Mouse (Mus musculus): ENCODE results near the gene Gtf2e1. TPM values are rescaled to one million over a fixed set of nuclear protein-coding genes. Genes with fewer than 3 reads are reported as not detected.

Gtf2e1 gene
- total RNA-seq, 2 experiments from 2014 or later, result 16.0 to 16.2 TPM

GRCm38 (mm10) chr16:37552824-37553223 lies 13.2 kb upstream of the Gtf2e1 start:
- intact Hi-C loops (cut with DNase I), result no loop called here
- no peak for DNase-seq (ENCODE audit: low spot score in 2 of 2)

GRCm38 (mm10) chr16:37550981-37551380 lies 11.4 kb upstream of the Gtf2e1 start:
- DNase-seq (ENCODE audit: low spot score in 2 of 2), result no peak

GRCm38 (mm10) chr16:37550266-37550665 lies 10.7 kb upstream of the Gtf2e1 start:
- intact Hi-C loops (cut with DNase I), result no loop called here
- DNase-seq (ENCODE audit: low spot score in 2 of 2), result no peak

More at GRCm38 (mm10) chr16:37550981-37551380, 11.4 kb upstream of the Gtf2e1 start:
- intact Hi-C loops (cut with DNase I), result no loop called here

GRCm38 (mm10) chr16:37546312-37546711 lies 6.7 kb upstream of the Gtf2e1 start:
- DNase-seq (ENCODE audit: low spot score in 2 of 2), result no peak
- intact Hi-C loops (cut with DNase I), result no loop called here

GRCm38 (mm10) chr16:37540776-37541175 lies 1.2 kb upstream of the Gtf2e1 start:
- intact Hi-C loops (cut with DNase I), result no loop called here
- no peak for DNase-seq (ENCODE audit: low spot score in 2 of 2)

- DNase-seq (ENCODE audit: low spot score in 2 of 2), result no peak
- intact Hi-C loops (cut with DNase I), result loop anchor here (2.0 to 5.0 kb wide), 2 partner anchors 74 to 113 kb away; partner anchors contain the start of gene Ndufb4
These were observed 364 bp downstream of the Gtf2e1 start for GRCm38 (mm10) chr16:37539240-37539610.

GRCm38 (mm10) chr16:37533369-37534068 lies 6.1 kb downstream of the Gtf2e1 start:
- intact Hi-C loops (cut with DNase I), result loop anchor here (2.0 to 5.0 kb wide), 4 partner anchors 51 to 149 kb away; no protein-coding TSS in a partner anchor

GRCm38 (mm10) chr16:37532046-37532445 lies 7.5 kb downstream of the Gtf2e1 start:
- peak in 1 of 2 experiments; percentile 85 for DNase-seq (ENCODE audit: low spot score in 2 of 2)
- intact Hi-C loops (cut with DNase I), result loop anchor here (2.0 to 5.0 kb wide), 4 partner anchors 53 to 150 kb away; no protein-coding TSS in a partner anchor

More at GRCm38 (mm10) chr16:37533369-37534068, 6.1 kb downstream of the Gtf2e1 start:
- no peak for DNase-seq (ENCODE audit: low spot score in 2 of 2)

- intact Hi-C loops (cut with DNase I), result loop anchor here (5.0 kb wide), 2 partner anchors 98 to 152 kb away; no protein-coding TSS in a partner anchor
These were observed 9.4 kb downstream of the Gtf2e1 start for GRCm38 (mm10) chr16:37530170-37530569.

GRCm38 (mm10) chr16:37526688-37527223 lies 12.8 kb downstream of the Gtf2e1 start:
- intact Hi-C loops (cut with DNase I), result no loop called here
- DNase-seq (ENCODE audit: low spot score in 2 of 2), result no peak

More at GRCm38 (mm10) chr16:37530170-37530569, 9.4 kb downstream of the Gtf2e1 start:
- no peak for DNase-seq (ENCODE audit: low spot score in 2 of 2)

- intact Hi-C loops (cut with DNase I), result no loop called here
- DNase-seq (ENCODE audit: low spot score in 2 of 2), result no peak
These were observed 14.5 kb downstream of the Gtf2e1 start for GRCm38 (mm10) chr16:37525121-37525520.

- DNase-seq (ENCODE audit: low spot score in 2 of 2), result no peak
- intact Hi-C loops (cut with DNase I), result no loop called here
These were observed 17.4 kb downstream of the Gtf2e1 start for GRCm38 (mm10) chr16:37522100-37522697.

GRCm38 (mm10) chr16:37520190-37521040 lies 19.2 kb downstream of the Gtf2e1 start:
- no peak for DNase-seq (ENCODE audit: low spot score in 2 of 2)
- intact Hi-C loops (cut with DNase I), result no loop called here

GRCm38 (mm10) chr16:37519721-37520120 lies 19.9 kb downstream of the Gtf2e1 start:
- intact Hi-C loops (cut with DNase I), result no loop called here
- no peak for DNase-seq (ENCODE audit: low spot score in 2 of 2)

GRCm38 (mm10) chr16:37518662-37519061 lies 20.9 kb downstream of the Gtf2e1 start:
- DNase-seq (ENCODE audit: low spot score in 2 of 2), result no peak
- intact Hi-C loops (cut with DNase I), result no loop called here

- DNase-seq (ENCODE audit: low spot score in 2 of 2), result no peak
- intact Hi-C loops (cut with DNase I), result no loop called here
These were observed 21.9 kb downstream of the Gtf2e1 start for GRCm38 (mm10) chr16:37517596-37518211.

GRCm38 (mm10) chr16:37516376-37516993 lies 23.1 kb downstream of the Gtf2e1 start:
- no peak for DNase-seq (ENCODE audit: low spot score in 2 of 2)
- intact Hi-C loops (cut with DNase I), result no loop called here

- no peak for DNase-seq (ENCODE audit: low spot score in 2 of 2)
- intact Hi-C loops (cut with DNase I), result no loop called here
These were observed 24.9 kb downstream of the Gtf2e1 start for GRCm38 (mm10) chr16:37514644-37515043.

GRCm38 (mm10) chr16:37511489-37511888 lies 28.1 kb downstream of the Gtf2e1 start:
- DNase-seq (ENCODE audit: low spot score in 2 of 2), result no peak
- intact Hi-C loops (cut with DNase I), result no loop called here

All from left cerebral cortex, postnatal 25 days (tissue).